Mouse (Mus musculus) forebrain, embryonic 14.5 days (tissue): ENCODE results near the gene Bola1. TPM values are rescaled to one million over a fixed set of nuclear protein-coding genes. Genes with fewer than 3 reads are reported as not detected.

ENCODE experiments used
- ATAC-seq: fragments of 200-750 bp; cut with Nextera tagmentation; 2 replicates; pipeline ENCODE4 v1.8.0; 2017; ENCODE audit warnings: mild to moderate bottlenecking, moderate library complexity
- DNase-seq: peaks from one replicate; pipeline ENCODE4 v3.0.0-alpha.2; 2015; ENCODE audit warnings: low spot score
- H3K27ac ChIP-seq: fragments of 300-500 bp; sonication (generic); 2 replicates; pipeline ENCODE4 v1.5.1; 2014; ENCODE audit warnings: low read depth, mild to moderate bottlenecking, control low read depth, low read length, moderate library complexity
- H3K27me3 ChIP-seq: fragments of 300-500 bp; sonication (generic); replicated peaks from 2 replicates; pipeline ENCODE4 v1.6.1; 2014; ENCODE audit warnings: low read length, control low read depth, mixed read lengths; ENCODE audit not compliant: control insufficient read depth, insufficient read depth
- H3K36me3 ChIP-seq: fragments of 300-500 bp; sonication (generic); 2 replicates; pipeline ENCODE4 v1.6.1; 2014; ENCODE audit warnings: low read length, control low read depth; ENCODE audit not compliant: control insufficient read depth, insufficient read depth
- H3K4me1 ChIP-seq: fragments of 300-500 bp; sonication (generic); 2 replicates; pipeline ENCODE4 v1.6.1; 2014; ENCODE audit warnings: antibody characterized with exemption, low read length, control low read depth; ENCODE audit not compliant: control insufficient read depth, insufficient read depth
- H3K4me2 ChIP-seq: fragments of 300-500 bp; sonication (generic); 2 replicates; pipeline ENCODE4 v1.6.1; 2014; ENCODE audit warnings: mild to moderate bottlenecking, control low read depth, low read length
- H3K4me3 ChIP-seq: fragments of 300-500 bp; sonication (generic); 2 replicates; pipeline ENCODE4 v1.5.1; 2014; ENCODE audit warnings: low read depth, low read length, control low read depth
- H3K9ac ChIP-seq: fragments of 300-500 bp; sonication (generic); 2 replicates; pipeline ENCODE4 v1.6.1; 2014; ENCODE audit warnings: mild to moderate bottlenecking, low read length, control low read depth, moderate library complexity
- H3K9me3 ChIP-seq: fragments of 300-500 bp; sonication (generic); replicated peaks from 2 replicates; pipeline ENCODE4 v1.6.1; 2016; ENCODE audit warnings: low read length, control low read depth, mixed read lengths; ENCODE audit not compliant: control insufficient read depth
- WGBS: fragments of 180-500 bp; shearing (Covaris S2); extraction: QIAGEN DNeasy Blood & Tissue Kit; methylation state at CpG from one replicate; pipeline ENCODE4 v1.1.7; 2014; 5-methylcytosine and 5-hydroxymethylcytosine counted together
- polyA plus RNA-seq: library from polyadenylated mRNA; unstranded; fragments of >200 nt; fragmentation: Nextera tagmentation; extraction: Ambion mirVana; gene quantifications from 2 replicates; pipeline ENCODE4 v1.2.1, GENCODE M21; 2014

Bola1 gene
- polyA plus RNA-seq, 1 experiment from 2014 or later = 96.3 TPM

GRCm38 (mm10) chr3:96170276-96170675, 49.2 kb downstream of the Bola1 start:
- H3K4me3 ChIP-seq = no peak overlapping the region
- no peak overlapping the region for H3K27ac ChIP-seq
- no peak overlapping the region for H3K4me2 ChIP-seq
- H3K4me1 ChIP-seq = peaks cover 13% of the 10 kb centered on the region
- H3K27me3 ChIP-seq = no peaks in the 10 kb centered on the region
- no peak for ATAC-seq
- H3K9me3 ChIP-seq = no peaks in the 10 kb centered on the region
- DNase-seq = no peak
- peaks cover 23% of the 10 kb centered on the region for H3K36me3 ChIP-seq
- WGBS = 93% methylated on average over 4 of the region's 4 CpGs
- no peak overlapping the region for H3K9ac ChIP-seq

GRCm38 (mm10) chr3:96168466-96169158, 50.9 kb downstream of the Bola1 start:
- Histone ChIP-seq H3K27me3 (no peaks in the 10 kb centered on the region), H3K4me1 (peaks cover 13% of the 10 kb centered on the region), H3K9ac (no peak overlapping the region), H3K36me3 (peaks cover 7% of the 10 kb centered on the region; the same call in 1 of the 2 replicates), H3K27ac (no peak overlapping the region), H3K4me3 (no peak overlapping the region), H3K4me2 (no peak overlapping the region), H3K9me3 (no peaks in the 10 kb centered on the region)
- ATAC-seq (no peak), DNase-seq (no peak)
- WGBS = 71% methylated on average over 12 of the region's 12 CpGs

GRCm38 (mm10) chr3:96163040-96163439, 56.5 kb downstream of the Bola1 start:
- Histone ChIP-seq H3K9me3 (no peaks in the 10 kb centered on the region), H3K27me3 (no peaks in the 10 kb centered on the region), H3K4me3 (no peak overlapping the region), H3K4me2 (no peak overlapping the region), H3K27ac (no peak overlapping the region), H3K9ac (no peak overlapping the region), H3K4me1 (peaks cover 12% of the 10 kb centered on the region), H3K36me3 (no peaks in the 10 kb centered on the region)
- ATAC-seq (no peak), DNase-seq (no peak)
- 87% methylated on average over 6 of the region's 6 CpGs for WGBS

GRCm38 (mm10) chr3:96161869-96162840, 57.4 kb downstream of the Bola1 start, which contains the start of gene Mtmr11:
Gene Mtmr11 (plus strand): TSS chr3:96162004.
- Histone ChIP-seq H3K9ac (peak within 1 kb of the TSS; percentile 54), H3K27ac (peak within 1 kb of the TSS; percentile 48; the same call in 1 of the 2 replicates), H3K4me1 (peaks cover 12% of the 10 kb centered on the region), H3K4me2 (peak within 1 kb of the TSS; percentile 69), H3K4me3 (peak within 1 kb of the TSS; percentile 29), H3K36me3 (no peaks in the 10 kb centered on the region), H3K27me3 (no peaks in the 10 kb centered on the region), H3K9me3 (no peaks in the 10 kb centered on the region)
- 11% methylated on average over 16 of the region's 16 CpGs for WGBS
- ATAC-seq = peak; percentile 43; the same call in 1 of the 2 replicates
- DNase-seq = peak; percentile 61

GRCm38 (mm10) chr3:96160803-96161516, 58.5 kb downstream of the Bola1 start:
- 2% methylated on average over 12 of the region's 12 CpGs for WGBS
- Histone ChIP-seq H3K9ac (peak overlapping the region; percentile 54), H3K9me3 (no peaks in the 10 kb centered on the region), H3K4me3 (peak overlapping the region; percentile 29), H3K4me1 (peaks cover 12% of the 10 kb centered on the region), H3K27me3 (no peaks in the 10 kb centered on the region), H3K36me3 (0 out of 2 replicates have a peak, but pooled peaks cover 1% of the 10 kb centered on the region), H3K27ac (no peak overlapping the region), H3K4me2 (peak overlapping the region; percentile 69)
- DNase-seq (peak; percentile 67), ATAC-seq (peak; percentile 76)

GRCm38 (mm10) chr3:96160222-96160802, 59.2 kb downstream of the Bola1 start:
- Histone ChIP-seq H3K27me3 (no peaks in the 10 kb centered on the region), H3K4me3 (no peak overlapping the region)

GRCm38 (mm10) chr3:96159820-96160219, 59.7 kb downstream of the Bola1 start:
- Histone ChIP-seq H3K9ac (no peak overlapping the region), H3K4me2 (no peak overlapping the region), H3K27me3 (no peaks in the 10 kb centered on the region), H3K36me3 (peaks cover 12% of the 10 kb centered on the region; the same call in 1 of the 2 replicates), H3K4me3 (no peak overlapping the region), H3K9me3 (no peaks in the 10 kb centered on the region), H3K27ac (no peak overlapping the region), H3K4me1 (peaks cover 12% of the 10 kb centered on the region)
- DNase-seq (no peak), ATAC-seq (no peak)
- 83% methylated on average over 4 of the region's 4 CpGs for WGBS

More at GRCm38 (mm10) chr3:96160222-96160802, 59.2 kb downstream of the Bola1 start:
- no peak overlapping the region for H3K27ac ChIP-seq
- H3K36me3 ChIP-seq = peaks cover 7% of the 10 kb centered on the region; the same call in 1 of the 2 replicates
- ATAC-seq (no peak; the same call in 1 of the 2 replicates), DNase-seq (peak; percentile 4)
- H3K4me1 ChIP-seq = peaks cover 12% of the 10 kb centered on the region
- peak overlapping the region; percentile 69 for H3K4me2 ChIP-seq
- WGBS = 69% methylated on average over 4 of the region's 4 CpGs
- no peaks in the 10 kb centered on the region for H3K9me3 ChIP-seq
- no peak overlapping the region for H3K9ac ChIP-seq

GRCm38 (mm10) chr3:96155501-96155900, 64.0 kb downstream of the Bola1 start:
- no peak for DNase-seq
- Histone ChIP-seq H3K4me1 (peaks cover under 1% of the 10 kb centered on the region), H3K9me3 (no peaks in the 10 kb centered on the region), H3K9ac (no peak overlapping the region), H3K4me3 (no peak overlapping the region), H3K36me3 (peaks cover 53% of the 10 kb centered on the region), H3K4me2 (no peak overlapping the region), H3K27me3 (no peaks in the 10 kb centered on the region), H3K27ac (no peak overlapping the region)
- 79% methylated on average over 8 of the region's 8 CpGs for WGBS
- no peak for ATAC-seq
